Mouse (Mus musculus): ENCODE data around the gene Tmem204. TPM values are rescaled to one million over a fixed set of nuclear protein-coding genes. Genes with fewer than 3 reads are reported as not detected.

The Tmem204 gene
- total RNA-seq, 2 experiments from 2014 or later = 8.0 to 8.4 TPM

GRCm38 (mm10) chr17:25016292-25017132 lies 66.9 kb downstream of the Tmem204 start:
- DNase-seq (ENCODE audit: extremely low spot score in 1 of 2, low spot score in 1 of 2) = peak; percentile 56 to 61

- DNase-seq (ENCODE audit: extremely low spot score in 1 of 2, low spot score in 1 of 2) = peak; percentile 89 to 92
Observed at GRCm38 (mm10) chr17:25015655-25016291, 67.6 kb downstream of the Tmem204 start, which contains the start of the genes Cramp1l and Ift140. Gene Cramp1l (minus strand): TSS chr17:25015788. Gene Ift140 (plus strand): TSS chr17:25016085.

- peak in 1 of 2 experiments; percentile 20 for DNase-seq (ENCODE audit: extremely low spot score in 1 of 2, low spot score in 1 of 2)
Observed at GRCm38 (mm10) chr17:25014841-25015570, 68.4 kb downstream of the Tmem204 start.

- DNase-seq (ENCODE audit: extremely low spot score in 1 of 2, low spot score in 1 of 2) = peak; percentile 6 to 11
Observed at GRCm38 (mm10) chr17:25013606-25014501, 69.5 kb downstream of the Tmem204 start.

Other genes starting within 250 kb of the Tmem204 start
- 100 to 1,000 TPM; 127 to 136 TPM for gene Hagh, start 243.4 kb downstream of the Tmem204 start, total RNA-seq (2021)
- gene Fahd1, start 233.2 kb downstream of the Tmem204 start, total RNA-seq (2021) = 10 to 100 TPM; 19.8 to 20.6 TPM
- not detected for gene Igfals, start 217.6 kb downstream of the Tmem204 start, total RNA-seq (2021)
- 10 to 100 TPM; 33.5 to 38.1 TPM for gene Nubp2, start 197.2 kb downstream of the Tmem204 start, total RNA-seq (2021)
- gene Spsb3, start 196.9 kb downstream of the Tmem204 start, total RNA-seq (2021) = 10 to 100 TPM; 41.5 to 48.9 TPM
- 10 to 100 TPM; 54.0 to 69.1 TPM for gene Eme2, start 188.5 kb downstream of the Tmem204 start, total RNA-seq (2021)
- 10 to 100 TPM; 74.3 to 78.9 TPM for gene Mrps34, start 188.5 kb downstream of the Tmem204 start, total RNA-seq (2021)
- gene Nme3, start 187.1 kb downstream of the Tmem204 start, total RNA-seq (2021) = 10 to 100 TPM; 54.8 to 61.5 TPM
- gene Mapk8ip3, start 146.6 kb downstream of the Tmem204 start, total RNA-seq (2021) = 100 to 1,000 TPM; 367 to 401 TPM
- 1 to 10 TPM; 5.5 to 5.6 TPM for gene Jpt2, start 122.9 kb downstream of the Tmem204 start, total RNA-seq (2021)
- 10 to 100 TPM; 23.6 to 27.5 TPM for gene Cramp1l, start 67.8 kb downstream of the Tmem204 start, total RNA-seq (2021)
- gene Ift140, start 67.5 kb downstream of the Tmem204 start, total RNA-seq (2021) = 10 to 100 TPM; 20.8 to 24.1 TPM
- gene Telo2, start 32.4 kb upstream of the Tmem204 start, total RNA-seq (2021) = 10 to 100 TPM; 29.3 to 43.2 TPM
- gene Ptx4, start 37.2 kb upstream of the Tmem204 start, total RNA-seq (2021) = 1 to 10 TPM; 2.5 to 2.9 TPM
- 10 to 100 TPM; 49.6 to 54.2 TPM for gene Clcn7, start 49.8 kb upstream of the Tmem204 start, total RNA-seq (2021)
- not detected for gene Ccdc154, start 78.9 kb upstream of the Tmem204 start, total RNA-seq (2021)
- not detected for gene Gm38655, start 91.9 kb upstream of the Tmem204 start, total RNA-seq (2021)
- gene BC003965, start 101.0 kb upstream of the Tmem204 start, total RNA-seq (2021) = 10 to 100 TPM; 20.7 to 21.5 TPM
- gene Unkl, start 104.8 kb upstream of the Tmem204 start, total RNA-seq (2021) = 10 to 100 TPM; 32.5 to 34.4 TPM
- gene Gnptg, start 156.5 kb upstream of the Tmem204 start, total RNA-seq (2021) = 10 to 100 TPM; 74.3 to 74.9 TPM
- 10 to 100 TPM; 25.1 to 28.5 TPM for gene Tsr3, start 156.6 kb upstream of the Tmem204 start, total RNA-seq (2021)
- 1 to 10 TPM; 6.6 to 8.9 TPM for gene Baiap3, start 172.8 kb upstream of the Tmem204 start, total RNA-seq (2021)
- 100 to 1,000 TPM; 229 to 234 TPM for gene Ube2i, start 191.0 kb upstream of the Tmem204 start, total RNA-seq (2021)
- gene Prss34, start 214.8 kb upstream of the Tmem204 start, total RNA-seq (2021) = not detected
- not detected for gene Prss28, start 225.1 kb upstream of the Tmem204 start, total RNA-seq (2021)
- gene Prss29, start 235.1 kb upstream of the Tmem204 start, total RNA-seq (2021) = not detected